Mouse (Mus musculus) ES-Bruce4 (cell line): Measurements from ENCODE around the gene Gm29666.

Experiments
- CTCF ChIP-seq: IDR thresholded peaks from one replicate; pipeline ENCODE4 v1.8.1; 2011; ENCODE audit warnings: low read depth, low read length
- POLR2A ChIP-seq: IDR thresholded peaks from one replicate; pipeline ENCODE4 v1.8.1; 2011; ENCODE audit warnings: low read length; ENCODE audit not compliant: insufficient read depth

- TF ChIP-seq CTCF, result peak; percentile 66
- no peak for TF ChIP-seq POLR2A
Observed at GRCm38 (mm10) chr15:84891658-84892057, 28.2 kb downstream of the Gm29666 start.
